Mouse (Mus musculus) mesoderm, embryonic 11.5 days (tissue): ENCODE measurements around the gene BC049715.
A peak's percentile ranks its signal among the peaks of the same experiment; 100 is the strongest.
"Not testable (repeated sequence)": the region's sequence is repeated elsewhere in the genome, so short reads cannot be mapped to it uniquely, and the experiment has no call there.

Experiments
- DNase-seq: peaks from one replicate; pipeline ENCODE4 v3.0.0-alpha.2; 2012; ENCODE audit warnings: low read depth, low spot score

BC049715 gene

DNA sequence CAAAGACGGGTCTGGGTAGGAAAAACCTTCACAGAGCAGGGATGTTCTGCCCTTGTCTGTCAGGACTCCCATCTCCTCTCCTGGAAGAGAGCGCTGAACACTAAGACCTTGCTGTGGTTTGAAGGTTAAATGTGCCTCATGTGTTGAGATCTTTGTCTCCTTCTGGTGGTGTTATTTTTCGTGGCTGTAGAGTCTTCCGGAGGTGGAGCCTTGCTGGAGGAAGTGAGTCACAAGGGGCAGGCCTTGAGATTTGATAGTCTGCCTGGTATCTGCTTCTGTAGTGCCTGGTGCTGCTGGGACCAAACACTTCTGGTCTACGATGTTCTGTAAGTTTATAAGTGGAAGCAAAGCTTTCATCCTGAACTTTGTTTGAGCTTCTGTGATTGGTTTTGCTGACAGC, 21.5 kb downstream of the BC049715 start:
- DNase-seq: no peak

DNA sequence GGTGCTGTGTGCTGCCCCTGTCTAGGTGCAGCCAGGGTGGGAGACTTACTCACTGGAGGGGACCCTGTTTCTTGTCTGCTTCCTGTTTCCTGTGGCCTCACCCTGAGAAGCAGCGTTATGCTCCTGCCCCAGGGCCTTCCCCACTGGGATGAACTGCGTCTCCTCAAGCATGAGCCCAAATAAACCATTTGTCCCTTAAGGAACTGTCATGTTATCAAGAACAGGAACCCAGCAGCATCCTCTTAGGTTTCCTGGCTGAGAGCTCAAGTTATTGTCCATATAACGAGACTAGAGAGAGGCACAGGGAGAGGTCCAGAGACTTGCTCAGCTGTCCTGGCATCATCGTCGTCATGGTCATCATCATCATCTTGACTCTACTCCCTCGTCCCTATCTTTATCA, 22.8 kb downstream of the BC049715 start:
- no peak for DNase-seq

GRCm38 (mm10) chr6:136852348-136852747, 24.9 kb downstream of the BC049715 start:
- DNase-seq: no peak

- DNase-seq: peak; percentile 34
Observed at GRCm38 (mm10) chr6:136852762-136853161, 25.3 kb downstream of the BC049715 start.

DNA sequence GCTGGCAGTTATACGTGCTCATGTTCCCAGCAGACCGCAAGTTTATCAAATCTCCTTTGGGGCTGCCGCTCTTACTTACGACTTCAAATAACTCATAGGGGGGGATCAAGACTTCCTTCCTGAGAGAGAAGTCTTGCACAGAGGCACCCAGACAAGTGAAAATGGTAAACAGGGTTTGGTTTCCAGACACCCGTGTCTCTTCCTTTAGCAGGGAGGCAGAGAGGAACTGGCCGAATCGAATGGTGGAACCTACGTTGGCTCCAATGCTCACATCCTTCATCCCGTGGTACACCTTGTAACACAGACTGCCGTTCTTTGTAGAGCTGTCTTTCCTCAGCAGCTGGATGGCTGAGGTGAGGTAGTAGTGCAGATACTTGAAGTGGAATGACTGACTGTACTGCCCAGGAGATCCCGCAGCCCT, 26.9 kb downstream of the BC049715 start:
- no peak for DNase-seq

- DNase-seq: no peak
Observed at GRCm38 (mm10) chr6:136855183-136855582, 27.8 kb downstream of the BC049715 start.

DNA sequence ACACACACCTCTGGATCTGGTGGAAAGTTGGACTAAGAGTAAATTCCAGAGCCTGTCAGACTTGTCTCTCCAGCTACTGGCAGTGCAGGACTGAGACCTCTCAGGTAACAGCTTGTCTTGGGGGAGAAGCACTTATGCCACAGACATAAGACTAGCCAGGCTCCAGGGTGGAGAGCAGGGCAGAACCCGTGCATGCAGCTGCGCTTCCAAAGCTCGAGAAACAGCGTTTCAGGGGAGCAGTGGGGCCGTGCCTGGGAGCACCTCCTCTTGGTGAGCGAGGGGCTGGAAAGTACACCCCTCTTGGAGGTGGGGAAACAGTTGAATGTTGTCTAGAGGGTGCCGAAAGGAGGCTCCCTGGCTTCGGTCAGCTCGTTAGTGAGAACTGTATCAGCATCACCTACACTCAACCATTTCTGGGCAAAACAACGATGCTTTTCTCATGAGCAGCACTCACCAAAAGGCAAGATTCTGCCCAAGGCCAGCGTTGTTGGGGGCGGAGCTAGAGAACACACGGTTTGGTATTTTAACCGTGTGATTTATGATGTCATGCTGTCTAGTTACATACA, 28.7 kb downstream of the BC049715 start:
- no peak for DNase-seq

DNA sequence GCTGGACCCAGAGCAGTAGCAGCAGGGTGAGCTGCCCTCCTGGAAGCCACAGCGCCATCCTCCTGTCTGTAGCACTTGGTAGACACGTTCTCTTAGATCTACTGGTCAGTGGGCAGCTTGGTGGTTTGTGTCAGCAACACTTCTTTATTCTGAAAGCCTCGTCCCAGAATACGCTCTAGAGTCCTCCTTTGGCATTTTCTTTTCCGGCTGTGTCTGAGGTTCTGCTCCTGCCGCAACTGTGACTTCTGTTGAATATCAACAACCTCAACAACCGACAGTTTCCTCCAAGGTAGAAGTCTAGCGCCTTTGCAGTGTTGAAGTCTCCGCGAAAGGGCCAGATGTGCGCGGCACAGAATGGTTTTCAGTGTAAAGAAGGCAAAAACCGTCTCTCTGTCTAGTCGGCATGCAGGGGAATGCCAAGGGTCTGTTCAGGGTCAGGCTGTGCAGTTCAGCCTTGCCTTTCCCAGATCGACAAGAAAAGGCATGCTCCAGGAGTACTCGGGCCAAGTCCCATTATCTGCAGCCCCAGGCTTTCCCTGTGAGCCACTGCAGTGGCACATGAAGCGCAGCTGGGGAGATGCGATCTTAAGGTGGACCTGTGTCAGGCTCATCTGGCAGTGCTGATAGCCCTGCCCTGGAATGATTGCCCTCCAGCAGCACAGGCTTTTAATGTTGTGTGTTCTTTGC, 29.9 kb downstream of the BC049715 start, which contains the start of gene Art4:
Art4 (minus strand) TSS at position 548 of the 687 bp plus-strand sequence.
- no peak for DNase-seq

DNA sequence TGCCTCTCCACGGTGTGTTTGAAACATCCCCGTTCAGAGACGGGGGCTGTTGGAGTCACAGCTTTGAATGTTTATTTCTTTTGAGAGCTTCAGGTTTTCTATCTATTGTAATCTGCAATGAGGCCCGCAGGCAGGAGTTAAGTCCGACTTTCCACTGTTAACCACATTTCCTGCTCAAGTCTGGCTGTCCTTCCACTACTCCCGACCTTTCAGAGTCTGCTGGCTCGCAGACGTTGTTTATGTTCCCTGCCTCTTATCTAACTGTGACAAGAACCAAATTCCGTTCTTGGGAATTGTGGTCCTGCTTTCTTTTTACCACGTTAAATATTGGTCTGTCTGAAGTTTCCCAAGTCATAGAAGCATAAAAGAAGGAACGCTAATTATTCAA, 30.4 kb downstream of the BC049715 start:
- no peak for DNase-seq

- DNase-seq: no peak
Observed at GRCm38 (mm10) chr6:136858420-136858819, 31.0 kb downstream of the BC049715 start.

DNA sequence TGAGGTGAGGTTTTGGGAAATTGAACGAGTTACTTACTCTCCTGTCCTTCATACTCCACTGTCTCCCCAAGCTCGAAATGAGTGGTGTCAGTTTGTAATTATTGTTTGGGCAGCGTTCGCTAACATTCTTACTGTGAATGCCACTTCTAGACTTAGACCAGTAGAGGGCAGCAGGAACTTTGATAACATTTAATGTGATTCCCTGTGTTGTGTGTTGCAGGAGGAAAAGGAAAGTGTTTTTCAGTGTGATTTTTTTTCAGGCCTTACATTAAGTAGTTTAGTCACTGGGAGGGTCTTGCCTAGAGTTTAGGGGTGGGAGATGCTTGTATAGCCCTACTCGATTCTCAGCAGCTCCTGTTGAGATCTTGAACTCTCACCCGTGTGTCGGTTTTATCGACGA, 33.6 kb downstream of the BC049715 start:
- peak; percentile 59 for DNase-seq

DNA sequence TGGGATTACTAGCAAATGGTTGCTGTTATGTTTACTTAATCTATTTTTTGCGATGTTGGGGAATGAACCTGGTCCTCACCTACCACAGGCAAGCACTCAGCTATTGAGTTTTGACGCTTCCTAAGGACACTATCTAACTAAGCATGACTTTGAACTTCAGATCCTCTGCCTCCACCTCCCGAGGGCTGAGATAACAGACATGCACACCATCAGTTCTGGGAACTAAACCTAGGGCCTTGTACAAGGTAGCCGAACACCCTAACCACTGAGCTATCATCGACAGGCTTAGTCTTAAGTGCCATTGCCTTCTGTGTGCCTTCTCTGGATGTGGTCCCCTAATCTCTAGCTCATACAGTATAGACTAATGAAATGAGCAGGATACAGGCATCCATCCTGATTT, 37.9 kb downstream of the BC049715 start:
- no peak for DNase-seq

GRCm38 (mm10) chr6:136866150-136866549, 38.7 kb downstream of the BC049715 start:
- DNase-seq: no peak

DNA sequence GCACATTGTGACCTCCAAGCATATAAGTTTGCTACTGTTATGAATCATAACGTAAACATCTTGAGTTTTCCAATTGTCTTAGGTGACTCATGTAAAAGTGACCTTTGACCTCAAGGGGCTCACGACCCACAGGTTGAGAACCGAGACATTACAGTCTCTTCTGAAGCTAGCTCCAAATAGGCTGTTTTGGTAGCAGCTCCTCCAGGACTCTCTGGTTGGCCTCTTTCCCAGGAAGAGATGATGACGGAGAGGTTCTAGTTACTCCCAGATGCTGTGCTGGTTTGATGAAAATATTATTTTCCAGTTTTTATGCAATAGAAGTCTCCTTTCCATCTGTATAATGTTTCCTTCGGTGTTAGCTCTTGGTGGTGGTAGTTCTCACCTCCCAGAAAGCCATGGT, 41.5 kb downstream of the BC049715 start:
- no peak for DNase-seq

- no peak for DNase-seq
Observed at GRCm38 (mm10) chr6:136874599-136874998, 47.2 kb downstream of the BC049715 start.

DNA sequence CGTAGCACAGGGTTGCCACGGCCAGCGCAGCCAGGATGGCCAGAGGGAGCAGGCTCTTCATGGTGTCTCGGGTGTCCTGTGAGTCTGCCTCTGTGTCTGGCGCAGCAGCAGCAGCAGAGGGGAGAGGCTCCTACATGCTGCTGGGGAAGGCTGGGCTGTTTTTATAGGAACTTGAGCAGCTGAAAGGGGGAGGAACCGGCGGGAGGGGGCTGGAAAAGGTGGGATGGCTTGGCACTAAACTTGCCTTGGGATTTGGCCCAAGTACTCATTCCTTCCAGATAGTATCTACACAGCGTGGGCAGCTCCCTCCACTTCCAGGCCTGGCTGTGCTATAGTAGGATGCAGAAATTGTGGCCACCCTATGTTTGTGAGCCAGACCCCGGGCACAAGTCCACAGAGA, 48.2 kb downstream of the BC049715 start, which contains the start of gene Mgp:
Mgp (minus strand) TSS at position 154 of the 400 bp plus-strand sequence.
- no peak for DNase-seq

DNA sequence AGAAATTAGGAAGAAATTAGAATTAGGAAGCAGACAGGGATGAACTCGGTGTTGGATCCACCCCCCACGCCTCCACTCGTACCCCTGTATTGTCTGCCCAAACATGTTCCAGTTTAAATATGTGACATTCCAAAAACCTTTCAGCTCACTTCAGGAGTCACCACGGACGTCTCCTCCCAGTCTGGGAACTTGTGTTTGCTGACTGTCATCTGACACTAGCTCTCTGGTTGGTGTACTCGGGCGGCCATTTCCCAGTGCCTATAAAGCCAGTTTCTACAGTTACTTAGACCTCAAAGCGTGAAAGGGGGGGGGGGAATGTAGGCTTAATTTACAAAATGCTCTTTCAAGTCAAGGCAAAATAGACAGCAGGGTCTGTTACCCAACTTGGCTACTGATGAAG, 54.3 kb downstream of the BC049715 start:
- no peak for DNase-seq

- no peak for DNase-seq
Observed at GRCm38 (mm10) chr6:136883431-136883915, 56.0 kb downstream of the BC049715 start.

DNA sequence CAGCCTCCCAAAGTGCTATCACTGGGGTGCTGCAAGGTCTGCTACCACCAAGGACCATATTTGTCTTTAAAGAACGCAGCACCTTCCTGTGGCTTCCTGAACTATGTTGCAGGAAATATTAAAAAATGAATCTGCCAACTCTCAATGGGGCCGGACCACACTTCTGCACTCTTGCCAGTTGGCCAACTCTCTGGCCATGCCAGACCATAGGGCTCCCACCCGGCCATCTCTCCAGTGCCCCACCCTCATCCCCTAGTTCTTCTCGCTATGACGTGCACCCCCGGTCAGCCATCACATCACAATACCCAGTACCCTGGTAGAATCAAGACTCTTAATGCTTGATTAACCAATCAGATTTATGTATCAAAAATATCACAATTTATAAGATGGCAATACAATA, 56.5 kb downstream of the BC049715 start:
- DNase-seq: no peak

DNA sequence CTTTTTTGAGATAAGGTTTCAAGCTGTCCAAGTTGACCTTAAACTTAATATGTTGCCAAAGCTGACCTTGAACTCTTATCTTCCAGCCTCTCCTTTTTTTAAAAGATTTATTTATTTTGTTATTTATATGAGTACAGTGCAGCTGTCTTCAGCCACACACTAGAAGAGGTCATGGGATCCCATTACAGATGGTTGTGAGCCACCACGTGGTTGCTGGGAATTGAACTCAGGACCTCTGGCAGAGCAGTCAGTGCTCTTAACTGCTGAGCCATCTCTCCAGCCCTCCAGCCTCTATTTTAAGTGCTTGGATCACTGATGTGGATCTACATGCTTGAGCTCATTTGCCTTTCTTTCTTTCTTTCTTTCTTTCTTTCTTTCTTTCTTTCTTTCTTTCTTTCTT, 57.3 kb downstream of the BC049715 start:
- DNase-seq: not testable (repeated sequence)

DNA sequence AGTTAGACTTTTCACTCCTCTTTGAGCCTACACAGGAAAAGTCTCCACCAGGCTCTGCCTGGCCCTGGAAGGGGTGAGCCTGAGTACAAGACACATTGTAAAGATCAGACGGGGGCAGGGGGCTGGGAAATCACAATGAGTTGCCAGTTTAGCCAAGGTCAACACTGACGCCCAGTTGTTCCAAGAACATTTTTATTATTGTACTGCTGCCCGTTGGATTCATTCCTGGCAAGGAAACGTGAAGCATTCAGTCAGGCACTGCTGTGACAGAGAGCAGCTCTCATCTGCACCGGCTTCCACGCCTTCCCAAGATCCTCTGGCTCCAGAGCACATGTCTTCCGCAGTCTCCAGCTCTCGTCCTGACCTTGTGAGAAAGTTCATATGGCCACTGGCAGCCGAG, 60.4 kb downstream of the BC049715 start:
- DNase-seq: no peak

- no peak for DNase-seq
Observed at GRCm38 (mm10) chr6:136889067-136889466, 61.6 kb downstream of the BC049715 start.

DNA sequence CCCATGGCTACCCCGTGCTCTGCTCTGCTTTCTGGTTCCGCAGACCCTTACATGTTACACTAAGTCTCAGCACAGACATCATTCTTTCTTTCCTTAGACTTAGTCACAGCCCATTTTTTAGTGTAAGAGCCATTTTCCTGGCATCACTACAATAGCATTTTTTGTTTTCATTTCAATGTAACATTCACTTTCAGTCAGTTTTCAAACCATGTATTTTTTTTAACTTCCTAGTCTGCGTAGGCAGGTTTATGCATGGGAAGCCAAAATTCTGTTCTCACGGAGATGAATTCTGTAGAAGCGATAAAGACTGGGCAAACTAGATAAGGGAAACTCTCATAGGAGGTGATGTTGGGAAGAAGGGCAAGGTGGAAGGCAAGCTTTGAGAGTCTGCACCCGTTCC, 62.1 kb downstream of the BC049715 start:
- DNase-seq: no peak
